Mouse (Mus musculus) heart, embryonic 13.5 days (tissue): ENCODE measurements at regions not wholly inside any gene's neighbourhood (a gene's known extent, or its start where the extent isn't known, plus 50 kb on each side); places are given as distances from the start of the nearest gene placed in this dataset.

Source experiments
- ATAC-seq: fragments of 200-750 bp; cut with Nextera tagmentation; 2 replicates; pipeline ENCODE4 v1.8.0; 2017; ENCODE audit warnings: moderate TSS enrichment; ENCODE audit not compliant: insufficient number of reproducible peaks, low FRiP score, low TSS enrichment; ENCODE audit errors: extremely low read depth
- H3K27ac ChIP-seq: fragments of 300-500 bp; sonication (generic); replicated peaks from 2 replicates; pipeline ENCODE4 v1.5.1; 2015; ENCODE audit warnings: moderate library complexity, mild to moderate bottlenecking, inconsistent platforms
- H3K27me3 ChIP-seq: fragments of 300-500 bp; sonication (generic); replicated peaks from 2 replicates; pipeline ENCODE4 v1.6.1; 2015; ENCODE audit warnings: mild to moderate bottlenecking, inconsistent platforms
- H3K36me3 ChIP-seq: fragments of 300-500 bp; sonication (generic); 2 replicates; pipeline ENCODE4 v1.6.1; 2015; ENCODE audit warnings: mild to moderate bottlenecking, inconsistent platforms
- H3K4me1 ChIP-seq: fragments of 300-500 bp; sonication (generic); 2 replicates; pipeline ENCODE4 v1.6.1; 2015; ENCODE audit warnings: inconsistent platforms
- H3K4me2 ChIP-seq: fragments of 300-500 bp; sonication (generic); 2 replicates; pipeline ENCODE4 v1.6.1; 2015; ENCODE audit warnings: inconsistent platforms, mild to moderate bottlenecking, moderate library complexity
- H3K4me3 ChIP-seq: fragments of 300-500 bp; sonication (generic); 2 replicates; pipeline ENCODE4 v1.5.1; 2015; ENCODE audit warnings: moderate library complexity, mild to moderate bottlenecking, inconsistent platforms
- H3K9ac ChIP-seq: fragments of 300-500 bp; sonication (generic); 2 replicates; pipeline ENCODE4 v1.6.1; 2015; ENCODE audit warnings: inconsistent platforms, mild to moderate bottlenecking, moderate library complexity
- H3K9me3 ChIP-seq: fragments of 300-500 bp; sonication (generic); 2 replicates; pipeline ENCODE4 v1.6.1; 2016; ENCODE audit warnings: inconsistent platforms
- WGBS: fragments of 180-500 bp; shearing (Covaris S2); methylation state at CpG from one replicate; pipeline ENCODE4 v1.1.7; 2015; ENCODE audit warnings: mixed read lengths; 5-methylcytosine and 5-hydroxymethylcytosine counted together

DNA sequence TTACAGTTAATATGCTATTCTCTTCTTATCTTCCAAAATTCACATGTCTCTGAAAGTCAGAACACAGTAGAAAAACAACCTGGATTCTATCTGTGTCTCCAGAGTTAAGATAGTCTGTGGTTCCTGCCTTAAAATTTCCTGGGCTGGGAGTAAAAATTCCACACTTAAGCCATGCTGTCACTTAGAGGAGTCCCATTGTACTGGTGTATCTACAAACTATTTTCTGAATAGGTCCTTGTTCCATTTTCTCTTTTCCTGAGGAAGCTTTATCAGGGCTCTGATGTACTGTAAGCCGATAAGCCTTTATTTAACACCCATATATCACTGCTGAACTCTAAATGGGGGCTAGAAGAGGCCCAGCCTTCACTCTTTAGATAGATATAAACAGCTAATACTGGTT, 1171.1 kb downstream of the Efnb2 start:
- H3K4me1 ChIP-seq = peaks cover 7% of the 10 kb centered on the region; the same call in 1 of the 2 replicates
- ATAC-seq = no peak

DNA sequence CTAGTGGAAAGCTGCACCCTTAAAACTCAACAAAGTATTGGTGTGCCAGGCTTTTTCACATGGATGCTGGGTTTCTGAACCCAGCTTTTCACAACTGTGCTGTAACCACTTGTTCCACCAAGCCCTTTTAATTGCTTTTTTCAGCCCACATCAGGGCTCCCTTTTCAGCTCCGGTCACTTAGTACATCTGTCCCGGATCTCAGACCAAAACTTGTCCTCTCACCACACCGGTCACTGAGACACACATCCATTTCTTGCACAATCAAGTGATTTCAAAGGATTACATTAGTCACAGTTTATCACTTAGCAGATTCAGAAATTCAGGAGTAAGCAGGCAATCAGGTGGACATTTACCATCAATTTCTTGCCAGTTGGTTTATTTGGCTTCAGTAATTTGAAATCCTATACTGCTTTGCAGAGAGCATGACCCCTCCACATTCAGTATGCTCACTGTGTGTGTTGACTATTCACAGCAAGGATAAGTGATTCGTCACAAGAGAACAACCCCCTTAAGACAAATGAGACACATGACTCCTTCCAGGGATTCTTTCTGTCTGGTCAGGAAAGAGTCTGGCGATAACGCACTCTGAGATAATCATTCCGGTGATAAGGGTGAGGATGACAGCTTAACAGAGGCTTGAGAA, 1188.8 kb downstream of the Efnb2 start:
- 13% methylated on average over 7 of the region's 7 CpGs for WGBS
- no peaks in the 10 kb centered on the region for H3K9me3 ChIP-seq
- no peak for ATAC-seq

More for the DNA sequence above, 1171.1 kb downstream of the Efnb2 start:
- Histone ChIP-seq H3K36me3 (no peaks in the 10 kb centered on the region), H3K27me3 (no peaks in the 10 kb centered on the region), H3K9ac (no peak overlapping the region), H3K4me3 (no peak overlapping the region), H3K9me3 (no peaks in the 10 kb centered on the region), H3K4me2 (no peak overlapping the region), H3K27ac (no peak overlapping the region)
- WGBS = 20% methylated on average over 1 of the region's 1 CpGs

DNA sequence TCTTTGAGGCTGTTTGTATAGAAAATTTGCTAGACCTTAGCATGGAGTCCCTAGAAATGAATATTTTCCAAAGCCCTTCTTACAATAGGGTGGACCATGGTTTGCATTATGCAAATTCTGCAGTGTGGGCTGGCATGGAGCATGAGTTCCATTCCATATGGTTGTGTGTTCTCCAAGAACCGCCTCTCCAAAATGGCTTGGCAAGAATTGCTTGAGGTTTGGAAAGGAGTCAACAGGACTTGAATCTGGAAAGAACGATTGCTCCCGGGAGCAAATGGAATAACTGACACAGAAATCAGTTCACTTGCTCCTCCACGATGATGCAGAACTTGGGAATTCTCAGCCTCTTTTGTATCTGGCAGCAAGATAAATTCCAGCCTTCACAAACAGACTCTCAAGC, 1191.8 kb downstream of the Efnb2 start:
- Histone ChIP-seq H3K27ac (no peak overlapping the region), H3K4me1 (peaks cover 10% of the 10 kb centered on the region; the same call in 1 of the 2 replicates), H3K4me2 (no peak overlapping the region), H3K27me3 (no peaks in the 10 kb centered on the region), H3K4me3 (no peak overlapping the region), H3K9me3 (no peaks in the 10 kb centered on the region), H3K36me3 (no peaks in the 10 kb centered on the region), H3K9ac (no peak overlapping the region)
- 74% methylated on average over 4 of the region's 4 CpGs for WGBS
- no peak for ATAC-seq

More for the DNA sequence above, 1188.8 kb downstream of the Efnb2 start:
- Histone ChIP-seq H3K4me1 (peaks cover 10% of the 10 kb centered on the region; the same call in 1 of the 2 replicates), H3K9ac (no peak overlapping the region), H3K36me3 (no peaks in the 10 kb centered on the region), H3K27me3 (no peaks in the 10 kb centered on the region), H3K4me3 (no peak overlapping the region), H3K4me2 (no peak overlapping the region), H3K27ac (no peak overlapping the region)

DNA sequence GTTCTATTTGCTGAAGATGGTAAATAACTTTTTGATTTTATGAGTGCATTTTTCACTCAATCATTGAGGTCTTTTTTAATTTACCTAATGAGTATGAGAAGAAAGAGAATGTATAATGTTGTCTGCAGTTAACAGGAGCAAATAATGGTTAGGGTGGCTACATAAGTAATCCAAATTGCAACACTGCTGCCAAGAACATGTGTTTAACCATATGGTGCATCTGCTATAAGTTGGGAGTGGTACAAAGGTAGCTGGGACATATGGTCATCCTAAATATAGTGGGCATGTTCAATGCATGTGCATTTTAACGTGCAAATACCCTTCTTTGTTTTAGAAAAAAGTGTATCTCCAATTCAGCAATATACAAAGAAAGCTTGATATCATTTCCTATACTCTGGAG, 1198.2 kb downstream of the Efnb2 start:
- H3K4me2 ChIP-seq = no peak overlapping the region
- H3K9me3 ChIP-seq = no peaks in the 10 kb centered on the region
- WGBS = 60% methylated on average over 1 of the region's 1 CpGs
- H3K4me3 ChIP-seq = no peak overlapping the region
- no peaks in the 10 kb centered on the region for H3K27me3 ChIP-seq
- H3K4me1 ChIP-seq = no peaks in the 10 kb centered on the region
- no peak overlapping the region for H3K9ac ChIP-seq
- H3K27ac ChIP-seq = no peak overlapping the region
- no peaks in the 10 kb centered on the region for H3K36me3 ChIP-seq
- ATAC-seq = no peak

DNA sequence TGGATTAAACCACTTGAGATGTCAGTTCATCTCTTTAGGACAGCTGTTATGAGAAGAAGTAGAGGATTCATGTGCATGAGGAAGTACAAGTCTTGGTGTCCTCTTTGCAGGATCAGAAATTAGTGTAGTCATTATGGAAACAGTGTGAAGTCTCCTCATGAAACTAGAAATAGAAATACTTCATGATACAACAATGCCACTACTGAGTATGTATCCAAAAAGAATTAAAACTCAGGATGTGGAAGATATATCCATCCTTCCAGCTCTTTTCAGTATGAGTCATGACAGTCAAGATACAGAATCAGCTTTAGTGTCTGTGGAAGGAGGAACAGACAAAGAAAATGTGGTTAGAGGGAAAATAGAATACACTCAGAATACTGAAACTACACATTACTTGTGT, 1211.7 kb downstream of the Efnb2 start:
- H3K4me1 ChIP-seq = peaks cover 11% of the 10 kb centered on the region; the same call in 1 of the 2 replicates
- no peaks in the 10 kb centered on the region for H3K9me3 ChIP-seq
- no peak overlapping the region for H3K4me2 ChIP-seq
- no peak for ATAC-seq
- no peak overlapping the region for H3K27ac ChIP-seq
- no peaks in the 10 kb centered on the region for H3K27me3 ChIP-seq
- H3K4me3 ChIP-seq = no peak overlapping the region
- no peak overlapping the region for H3K9ac ChIP-seq
- no peaks in the 10 kb centered on the region for H3K36me3 ChIP-seq

DNA sequence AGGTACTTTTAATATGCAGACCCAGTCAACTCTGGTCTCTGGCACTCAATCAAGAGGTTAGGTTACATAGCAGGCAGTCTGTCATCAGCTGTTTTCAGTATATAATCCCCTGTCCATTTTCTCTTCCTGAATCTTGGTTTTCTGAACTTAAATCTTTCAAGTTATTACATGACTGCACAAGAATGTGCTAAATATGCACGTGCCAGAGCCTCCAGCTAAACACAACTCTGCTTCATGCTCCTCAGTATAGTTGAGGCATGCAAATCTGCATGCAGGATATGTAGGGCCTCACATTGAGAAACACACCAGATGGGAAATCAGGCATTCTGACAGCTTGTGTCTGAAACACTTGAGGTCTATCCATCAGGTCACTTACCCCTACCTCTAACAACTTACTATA, 1214.0 kb downstream of the Efnb2 start:
- no peak for ATAC-seq
- no peaks in the 10 kb centered on the region for H3K9me3 ChIP-seq
- peaks cover 5% of the 10 kb centered on the region; the same call in 1 of the 2 replicates for H3K4me1 ChIP-seq
- H3K27me3 ChIP-seq = no peaks in the 10 kb centered on the region
- H3K27ac ChIP-seq = no peak overlapping the region
- no peak overlapping the region for H3K9ac ChIP-seq
- H3K4me3 ChIP-seq = no peak overlapping the region
- H3K4me2 ChIP-seq = no peak overlapping the region
- H3K36me3 ChIP-seq = no peaks in the 10 kb centered on the region
- 50% methylated on average over 1 of the region's 1 CpGs for WGBS

DNA sequence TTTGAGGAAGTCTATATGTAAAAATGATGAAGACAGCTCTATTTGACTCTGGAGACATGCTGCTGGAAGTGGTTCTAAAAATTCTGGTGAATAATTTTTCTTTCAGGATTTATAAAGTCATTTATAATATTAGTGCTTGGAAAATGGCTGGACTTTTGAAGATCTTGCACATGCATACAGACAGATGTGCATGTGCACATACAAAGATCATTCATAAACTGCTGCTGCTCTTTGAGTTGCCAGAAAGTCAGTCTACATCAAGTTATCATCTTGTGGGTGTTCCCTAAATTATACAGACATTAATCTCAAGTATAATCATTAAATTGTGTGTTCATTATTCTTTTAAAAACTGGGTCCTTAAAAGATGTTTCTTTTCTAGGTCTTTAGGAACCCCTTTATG, 1220.2 kb downstream of the Efnb2 start:
- no peak overlapping the region for H3K4me3 ChIP-seq
- no peak overlapping the region for H3K9ac ChIP-seq
- no peaks in the 10 kb centered on the region for H3K9me3 ChIP-seq
- no peak overlapping the region for H3K4me2 ChIP-seq
- no peaks in the 10 kb centered on the region for H3K27me3 ChIP-seq
- ATAC-seq = no peak
- no peak overlapping the region for H3K27ac ChIP-seq
- no peaks in the 10 kb centered on the region for H3K36me3 ChIP-seq
- peaks cover 8% of the 10 kb centered on the region; the same call in 1 of the 2 replicates for H3K4me1 ChIP-seq

DNA sequence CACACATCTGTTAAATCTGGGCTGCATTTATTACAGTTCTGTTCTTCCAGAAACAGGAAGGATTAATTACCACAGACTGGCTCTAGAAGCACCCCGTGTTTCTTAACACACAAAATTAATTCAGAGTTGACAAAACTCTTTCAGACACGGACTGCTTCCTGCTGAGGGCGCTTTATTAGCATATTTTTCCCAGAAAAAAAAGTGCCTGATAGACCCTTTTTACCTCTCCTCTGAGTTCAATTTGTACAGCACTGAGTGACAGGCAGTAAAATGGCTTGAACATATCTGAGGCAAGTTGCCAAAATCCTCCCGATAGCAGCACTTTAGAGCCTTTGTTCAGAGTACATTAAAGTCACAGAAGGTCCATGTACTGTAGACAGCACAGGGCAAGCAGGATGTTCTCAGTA, 1220.8 kb downstream of the Efnb2 start:
- H3K27ac ChIP-seq = no peak overlapping the region
- no peaks in the 10 kb centered on the region for H3K36me3 ChIP-seq
- peaks cover 8% of the 10 kb centered on the region; the same call in 1 of the 2 replicates for H3K4me1 ChIP-seq
- no peaks in the 10 kb centered on the region for H3K9me3 ChIP-seq
- 14% methylated on average over 4 of the region's 4 CpGs for WGBS
- H3K4me2 ChIP-seq = peak overlapping the region; percentile 47
- no peak overlapping the region for H3K4me3 ChIP-seq
- H3K27me3 ChIP-seq = no peaks in the 10 kb centered on the region
- no peak overlapping the region for H3K9ac ChIP-seq
- ATAC-seq = no peak

DNA sequence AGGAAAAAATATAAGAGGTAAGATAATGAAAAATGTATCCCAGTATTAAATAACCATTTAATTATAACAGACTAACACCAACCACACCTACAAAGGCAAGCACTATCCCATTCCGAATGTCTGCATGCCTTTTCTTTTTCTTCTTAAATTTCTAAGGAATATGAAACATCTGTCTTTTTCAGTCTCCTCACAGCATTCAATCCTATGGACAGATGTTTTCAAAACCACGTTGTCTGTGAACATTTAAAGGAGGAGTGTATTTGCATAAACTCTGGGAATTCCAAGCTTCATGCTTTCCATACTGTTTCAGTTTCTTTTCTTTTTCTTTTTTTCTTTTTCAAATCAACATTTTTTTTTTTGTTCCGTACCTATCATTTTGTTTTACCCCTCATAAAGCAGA, 1221.2 kb downstream of the Efnb2 start:
- peak overlapping the region; percentile 47 for H3K4me2 ChIP-seq

DNA sequence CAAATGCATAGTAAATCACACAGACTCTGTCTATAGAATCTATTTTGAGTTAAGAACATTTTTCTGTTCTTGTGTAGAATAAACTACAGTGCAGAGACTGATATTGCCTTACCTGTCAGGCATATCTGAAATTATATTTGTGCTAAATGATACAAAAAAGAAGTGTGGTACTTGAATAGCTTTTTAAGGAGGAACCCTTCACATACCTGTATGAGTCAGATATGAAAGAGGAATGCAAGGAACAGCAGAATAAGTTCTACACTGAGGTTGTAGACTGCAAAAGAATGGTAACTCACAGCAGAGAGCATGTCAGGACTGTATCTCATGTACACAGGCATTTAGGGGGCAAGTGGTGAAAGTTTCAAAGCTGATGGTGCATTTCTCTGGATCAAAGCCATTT, 1230.6 kb downstream of the Efnb2 start:
- H3K4me2 ChIP-seq = no peak overlapping the region
- H3K27me3 ChIP-seq = no peaks in the 10 kb centered on the region
- H3K9ac ChIP-seq = no peak overlapping the region
- no peak overlapping the region for H3K4me3 ChIP-seq
- no peak for ATAC-seq
- no peaks in the 10 kb centered on the region for H3K4me1 ChIP-seq
- H3K36me3 ChIP-seq = no peaks in the 10 kb centered on the region
- no peak overlapping the region for H3K27ac ChIP-seq
- H3K9me3 ChIP-seq = no peaks in the 10 kb centered on the region

More for the DNA sequence above, 1221.2 kb downstream of the Efnb2 start:
- Histone ChIP-seq H3K36me3 (no peaks in the 10 kb centered on the region), H3K4me1 (peaks cover 8% of the 10 kb centered on the region; the same call in 1 of the 2 replicates), H3K27ac (no peak overlapping the region), H3K9ac (no peak overlapping the region), H3K27me3 (no peaks in the 10 kb centered on the region), H3K4me3 (no peak overlapping the region), H3K9me3 (no peaks in the 10 kb centered on the region)
- ATAC-seq = no peak
- WGBS = 51% methylated on average over 3 of the region's 3 CpGs

DNA sequence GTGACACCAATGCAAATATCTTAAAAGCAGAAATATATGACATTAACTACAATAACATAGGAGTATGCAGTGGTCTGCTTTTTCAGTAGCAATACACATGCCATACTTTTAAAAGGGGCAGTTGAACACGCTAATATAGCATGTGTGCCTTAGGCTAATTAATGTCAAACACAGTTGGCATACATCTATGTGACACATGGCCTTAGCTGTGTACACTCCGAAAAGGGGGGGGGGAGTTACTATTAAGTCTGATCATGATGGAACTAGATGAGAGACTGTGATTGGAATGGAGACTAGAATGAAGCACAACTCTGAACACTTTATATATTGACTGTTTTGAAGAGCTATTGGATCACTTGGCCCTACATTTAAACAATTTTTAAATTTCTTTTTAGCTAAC, 1262.9 kb downstream of the Efnb2 start:
- WGBS = 84% methylated on average over 2 of the region's 2 CpGs
- Histone ChIP-seq H3K27ac (no peak overlapping the region), H3K4me2 (no peak overlapping the region), H3K4me1 (peaks cover 4% of the 10 kb centered on the region; the same call in 1 of the 2 replicates), H3K36me3 (no peaks in the 10 kb centered on the region), H3K9ac (no peak overlapping the region), H3K4me3 (no peak overlapping the region), H3K9me3 (no peaks in the 10 kb centered on the region), H3K27me3 (no peaks in the 10 kb centered on the region)
- ATAC-seq = no peak

DNA sequence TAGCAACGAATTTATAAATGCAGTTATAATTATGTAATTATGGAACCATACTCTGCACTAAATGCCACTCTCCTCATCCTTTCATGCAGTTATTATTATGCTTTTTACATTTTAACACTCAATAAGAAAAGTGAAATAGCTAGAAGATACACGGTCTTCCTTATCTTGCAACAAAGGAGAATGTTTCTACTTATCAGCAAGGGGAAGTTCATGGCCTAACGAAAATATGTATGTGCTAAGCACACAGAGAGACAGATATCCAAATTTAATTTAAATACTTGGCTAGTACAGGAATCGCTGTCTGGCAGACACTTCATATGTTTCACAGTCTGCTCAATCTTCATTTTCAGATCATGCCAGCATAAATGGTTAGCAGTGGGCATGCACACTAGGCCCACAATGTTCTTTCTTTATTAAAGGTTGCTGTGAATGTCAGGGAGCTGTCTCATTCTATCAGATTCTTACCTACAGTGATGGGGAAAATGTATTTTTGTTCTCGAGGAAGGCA, 1263.6 kb downstream of the Efnb2 start:
- 41% methylated on average over 5 of the region's 5 CpGs for WGBS
- no peak overlapping the region for H3K4me3 ChIP-seq
- no peak overlapping the region for H3K9ac ChIP-seq
- no peaks in the 10 kb centered on the region for H3K27me3 ChIP-seq
- H3K4me1 ChIP-seq = peaks cover 4% of the 10 kb centered on the region; the same call in 1 of the 2 replicates
- no peaks in the 10 kb centered on the region for H3K36me3 ChIP-seq
- no peak for ATAC-seq
- H3K4me2 ChIP-seq = no peak overlapping the region
- no peak overlapping the region for H3K27ac ChIP-seq
- no peaks in the 10 kb centered on the region for H3K9me3 ChIP-seq
